Mouse (Mus musculus) bone marrow macrophage, adult 2 months (primary cell): ENCODE measurements around the gene Btnl2.

Experiments
- CTCF ChIP-seq: IDR thresholded peaks from 2 replicates; pipeline ENCODE4 v1.5.1; 2012; ENCODE audit warnings: low read depth, mild to moderate bottlenecking, low read length, moderate library complexity
- POLR2A ChIP-seq: IDR thresholded peaks from 2 replicates; pipeline ENCODE4 v1.6.1; 2012; ENCODE audit warnings: mild to moderate bottlenecking, low read depth, low read length, borderline replicate concordance

- TF ChIP-seq CTCF (no peak), POLR2A (no peak)
These were observed 24.8 kb upstream of the Btnl2 start for GRCm38 (mm10) chr17:34329807-34330206.
